Mouse (Mus musculus): Measurements from ENCODE around the gene Elovl5. TPM values are rescaled to one million over a fixed set of nuclear protein-coding genes. Genes with fewer than 3 reads are reported as not detected.

Elovl5 gene
- total RNA-seq, 4 experiments from 2014 or later, result 66.5 to 83.2 (median 75.9) TPM

DNA sequence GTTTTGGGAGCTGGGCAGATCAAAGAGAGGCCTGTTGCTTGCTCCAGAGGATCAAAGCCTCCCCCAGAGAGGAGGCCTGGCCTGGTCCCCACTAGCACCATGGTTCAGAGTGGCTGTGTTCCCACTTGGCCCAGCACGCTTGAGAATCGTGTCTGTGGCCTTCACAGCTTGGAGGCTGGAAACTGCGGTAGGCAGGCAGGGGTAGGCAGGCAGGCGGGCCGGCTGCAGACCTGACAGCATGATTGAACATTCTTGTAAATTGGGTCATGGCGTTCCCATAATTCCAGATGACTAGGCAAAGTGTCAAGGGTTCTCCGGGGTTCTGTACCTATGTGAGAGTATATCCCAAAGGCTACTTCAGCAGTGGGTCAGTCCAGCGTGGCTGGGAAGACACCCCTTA lies 35.9 kb downstream of the Elovl5 start:
- DNase-seq (ENCODE audit: low spot score in 2 of 2), result no peak

DNA sequence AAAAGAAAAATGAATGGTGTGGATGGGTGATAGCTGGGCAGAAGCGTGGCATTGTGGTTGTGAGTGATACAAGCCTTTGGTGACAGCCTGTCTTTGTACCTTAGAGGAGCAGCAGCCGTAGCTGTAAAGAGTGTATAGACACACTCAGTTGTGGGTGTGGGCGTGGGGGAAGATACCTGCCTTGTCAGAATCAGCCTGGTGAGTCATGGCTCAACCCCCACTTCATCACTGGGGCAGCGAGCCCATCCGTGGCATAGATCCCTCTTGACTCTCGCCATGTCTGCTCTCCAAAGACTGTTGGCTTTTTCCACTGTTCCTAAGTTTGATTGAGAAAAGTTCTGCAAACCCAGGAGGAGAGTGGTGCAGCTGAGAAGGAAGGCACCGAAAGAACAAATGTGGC lies 37.3 kb downstream of the Elovl5 start:
- DNase-seq (ENCODE audit: low spot score in 2 of 2), result no peak

DNA sequence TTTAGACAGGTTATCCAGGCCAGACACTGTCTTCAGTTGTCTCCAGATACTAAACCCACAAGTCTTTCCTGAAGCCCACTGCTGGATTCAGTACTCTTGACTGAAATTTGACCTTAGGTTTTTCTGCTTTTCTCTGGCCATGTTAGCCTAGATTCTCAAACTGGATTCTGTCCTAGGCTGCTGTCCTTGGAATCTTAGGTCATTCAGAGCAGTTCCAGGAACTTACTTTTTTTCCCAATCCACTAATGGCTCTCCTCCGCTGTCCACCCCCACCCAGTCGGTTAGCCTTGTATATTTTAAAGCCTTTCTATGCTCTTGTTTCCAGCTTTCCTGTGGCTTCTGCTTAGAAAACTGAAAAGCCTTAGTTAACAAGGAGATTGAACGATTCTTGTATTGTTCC lies 37.8 kb downstream of the Elovl5 start:
- no peak for DNase-seq (ENCODE audit: low spot score in 2 of 2)

DNA sequence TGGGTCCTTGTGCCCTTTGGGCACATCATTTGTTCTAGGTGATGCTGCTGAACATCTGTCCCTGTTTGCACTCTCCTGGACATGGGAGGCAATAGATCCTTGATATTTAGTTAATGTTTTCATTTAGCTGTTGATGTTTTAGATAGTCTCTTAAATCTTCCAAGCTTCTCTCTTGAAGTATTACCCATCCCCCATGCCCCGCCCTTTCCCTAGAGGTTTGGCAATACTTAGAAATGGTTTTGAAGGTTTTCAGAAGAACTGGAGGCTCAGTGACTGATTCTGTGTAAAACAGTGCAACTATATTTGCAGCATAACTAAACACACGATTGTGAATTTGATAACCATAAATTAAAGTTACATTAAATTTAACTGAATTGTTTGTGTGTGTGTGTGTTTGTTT lies 38.3 kb downstream of the Elovl5 start:
- DNase-seq (ENCODE audit: low spot score in 2 of 2), result no peak

DNA sequence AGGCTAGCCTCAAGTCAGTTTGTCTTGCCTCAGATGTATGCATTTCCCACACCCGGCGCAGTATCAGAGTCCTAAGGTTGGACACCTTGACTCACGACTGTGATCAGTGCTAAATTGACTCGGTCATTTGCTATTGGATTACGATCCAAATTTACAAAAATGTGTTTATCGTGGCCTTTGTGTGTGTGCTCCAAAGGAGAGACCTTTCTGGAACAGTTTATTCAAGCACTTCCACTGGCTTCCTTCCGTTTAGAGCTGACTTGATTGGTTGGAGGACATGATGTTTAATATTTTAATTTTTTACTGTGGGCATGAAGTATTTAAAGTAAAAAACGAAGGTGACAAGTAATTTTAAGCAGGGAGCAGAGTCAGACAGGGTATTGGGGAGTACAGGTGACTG lies 38.8 kb downstream of the Elovl5 start:
- no peak for DNase-seq (ENCODE audit: low spot score in 2 of 2)

DNA sequence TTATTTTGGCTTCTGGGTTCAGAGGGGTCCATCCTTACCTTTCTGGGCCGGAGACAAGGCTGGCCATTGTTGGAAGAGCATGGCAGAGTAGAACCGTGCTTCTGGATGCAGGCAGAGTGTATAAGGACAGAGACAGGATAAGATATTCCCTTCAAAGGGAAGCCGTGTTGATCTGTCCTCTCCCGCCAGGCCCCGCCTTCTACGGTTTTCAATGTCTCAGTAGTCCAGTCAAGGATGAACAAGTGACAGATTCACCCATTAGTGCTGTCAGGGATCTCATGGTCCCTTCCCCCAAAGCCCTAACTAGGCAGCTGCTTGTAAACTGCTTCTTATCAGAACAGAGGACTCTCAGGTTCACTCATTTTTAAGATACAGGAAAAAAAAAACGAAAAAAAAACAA lies 41.2 kb downstream of the Elovl5 start:
- DNase-seq (ENCODE audit: low spot score in 2 of 2), result no peak

DNA sequence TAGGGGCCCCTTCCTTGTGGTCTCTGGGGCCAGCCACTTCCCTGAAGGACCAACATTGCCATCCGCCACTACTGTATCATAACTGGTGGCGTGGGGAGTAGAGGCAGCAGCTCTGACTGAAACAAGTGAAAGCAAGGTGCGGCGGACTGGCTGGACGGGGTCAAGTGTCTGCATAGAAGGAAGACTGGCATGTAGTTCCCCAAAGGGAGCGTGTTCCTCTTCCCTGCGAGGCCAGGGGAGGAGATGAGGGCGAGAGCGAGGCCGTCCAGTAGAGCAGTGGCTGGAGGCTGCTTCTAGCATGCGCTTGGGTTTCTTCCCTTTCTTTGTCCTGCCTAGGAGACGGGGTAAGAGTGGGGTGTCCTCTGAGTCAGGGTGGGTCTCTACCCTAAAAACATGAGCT lies 42.6 kb downstream of the Elovl5 start:
- no peak for DNase-seq (ENCODE audit: low spot score in 2 of 2)

DNA sequence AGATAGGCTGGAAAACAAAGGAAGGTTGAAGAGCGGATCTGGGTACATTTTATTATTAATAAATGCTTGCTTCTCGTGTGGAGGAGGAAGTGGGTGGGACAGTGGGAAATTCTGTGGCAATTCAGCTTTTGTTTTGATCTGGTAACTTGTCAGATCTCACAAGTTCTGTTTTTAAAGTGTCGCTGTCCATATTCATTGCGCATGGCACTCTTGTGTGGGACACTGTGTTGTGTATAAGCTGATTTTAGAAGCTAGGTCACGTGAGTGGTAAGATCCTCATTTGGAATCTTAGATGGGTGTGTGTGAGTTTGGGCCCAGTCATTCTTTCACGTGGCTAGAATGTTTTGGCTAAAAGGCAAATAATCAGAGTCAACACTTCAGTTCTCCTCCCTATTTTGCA lies 44.2 kb downstream of the Elovl5 start:
- DNase-seq (ENCODE audit: low spot score in 2 of 2), result no peak

DNA sequence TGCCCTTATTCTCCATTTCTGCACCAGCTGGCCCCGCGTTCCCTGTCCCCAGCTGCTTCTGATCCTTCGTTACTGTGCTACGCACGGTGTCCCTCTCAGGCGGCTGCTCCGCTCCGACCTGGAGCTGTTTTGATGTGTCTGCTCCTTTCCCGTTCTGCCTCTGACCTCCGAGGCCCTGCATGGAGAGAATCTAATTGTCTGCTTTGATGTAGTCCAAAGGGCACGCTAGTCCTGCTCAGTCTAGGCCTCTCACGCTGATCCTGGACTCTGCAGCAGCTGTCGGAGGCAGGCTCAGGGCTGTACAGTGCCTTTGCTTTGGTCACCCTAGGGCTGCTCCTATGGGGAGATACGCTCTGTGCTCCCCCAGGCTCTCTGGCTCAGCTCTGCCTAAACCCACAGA lies 46.9 kb downstream of the Elovl5 start:
- no peak for DNase-seq (ENCODE audit: low spot score in 2 of 2)

DNA sequence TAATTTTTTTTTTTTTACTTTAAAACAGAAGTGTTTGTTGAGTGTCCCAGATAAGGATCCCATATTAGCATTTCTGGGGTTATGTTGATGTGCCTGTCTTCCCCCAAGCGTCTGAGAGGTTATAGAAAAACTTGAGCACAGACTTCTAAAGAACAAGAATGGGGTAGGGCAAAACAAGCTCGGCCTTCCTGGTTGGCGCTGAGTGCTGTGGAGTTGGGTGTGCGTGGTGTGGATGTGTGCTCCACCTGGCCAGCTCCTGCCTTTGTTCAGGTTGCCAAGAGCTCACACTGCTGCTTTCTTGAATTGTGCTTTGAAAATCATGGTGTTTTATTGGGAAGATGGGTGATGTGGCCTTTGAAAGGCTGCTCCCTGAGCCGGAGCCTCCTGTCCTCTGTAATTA lies 48.1 kb downstream of the Elovl5 start:
- no peak for DNase-seq (ENCODE audit: low spot score in 2 of 2)

DNA sequence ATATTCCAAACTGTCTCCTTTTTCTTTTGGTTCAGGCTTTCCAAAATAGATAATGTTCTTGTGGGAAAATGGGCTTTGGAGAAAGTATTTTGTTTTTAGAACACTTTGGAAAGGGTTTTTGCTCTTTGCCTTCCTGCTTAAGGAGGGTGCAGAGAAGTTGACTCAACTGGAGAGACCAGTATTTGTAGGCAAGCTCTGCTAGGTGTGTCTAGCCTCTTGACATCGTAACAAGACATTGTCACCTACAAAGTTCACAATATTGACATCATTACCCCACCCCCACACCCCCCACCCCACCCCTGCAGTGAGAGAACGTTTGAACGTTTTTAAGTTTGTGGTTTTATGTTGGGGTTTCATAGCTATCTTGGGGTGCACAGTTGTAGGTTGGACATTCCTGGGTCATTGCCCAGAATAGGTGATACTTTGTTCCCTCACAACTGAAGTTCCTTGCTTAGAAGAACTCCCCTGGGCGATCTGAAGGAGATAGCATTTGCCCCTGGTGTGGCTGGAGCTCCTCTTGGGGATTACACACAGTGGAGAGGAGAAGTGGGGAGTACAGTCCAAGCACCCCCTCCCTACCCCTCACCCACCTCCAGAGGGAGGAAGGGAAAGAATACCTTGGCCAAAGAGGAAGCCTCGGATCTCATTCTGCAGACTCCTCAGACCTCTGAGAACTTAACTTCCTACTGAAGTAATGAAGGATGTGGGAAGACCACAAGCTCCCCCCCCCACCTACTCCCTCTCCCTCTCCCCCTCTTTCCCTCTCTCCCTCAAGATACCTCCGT lies 48.8 kb downstream of the Elovl5 start:
- no peak for DNase-seq (ENCODE audit: low spot score in 2 of 2)

DNA sequence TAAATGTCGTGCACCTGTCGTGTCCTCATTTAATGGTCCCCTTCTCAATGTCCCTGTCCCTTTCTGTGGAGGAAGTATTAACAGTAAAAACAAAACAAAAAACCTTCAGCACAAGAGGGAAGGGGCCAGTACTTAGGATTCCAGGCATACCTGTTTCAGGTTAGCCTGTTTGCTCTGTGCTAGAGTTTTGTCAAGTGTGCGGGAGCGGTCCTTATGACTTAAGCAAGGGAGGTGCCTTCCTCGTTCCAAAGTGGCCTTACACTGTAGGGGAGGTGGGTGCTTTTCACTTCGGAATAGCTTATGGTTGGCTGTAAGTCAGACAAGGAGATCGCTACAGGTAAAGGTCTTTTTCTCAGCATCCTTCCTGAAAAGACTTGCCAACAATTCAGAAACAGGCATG lies 49.7 kb downstream of the Elovl5 start:
- no peak for DNase-seq (ENCODE audit: low spot score in 2 of 2)

DNA sequence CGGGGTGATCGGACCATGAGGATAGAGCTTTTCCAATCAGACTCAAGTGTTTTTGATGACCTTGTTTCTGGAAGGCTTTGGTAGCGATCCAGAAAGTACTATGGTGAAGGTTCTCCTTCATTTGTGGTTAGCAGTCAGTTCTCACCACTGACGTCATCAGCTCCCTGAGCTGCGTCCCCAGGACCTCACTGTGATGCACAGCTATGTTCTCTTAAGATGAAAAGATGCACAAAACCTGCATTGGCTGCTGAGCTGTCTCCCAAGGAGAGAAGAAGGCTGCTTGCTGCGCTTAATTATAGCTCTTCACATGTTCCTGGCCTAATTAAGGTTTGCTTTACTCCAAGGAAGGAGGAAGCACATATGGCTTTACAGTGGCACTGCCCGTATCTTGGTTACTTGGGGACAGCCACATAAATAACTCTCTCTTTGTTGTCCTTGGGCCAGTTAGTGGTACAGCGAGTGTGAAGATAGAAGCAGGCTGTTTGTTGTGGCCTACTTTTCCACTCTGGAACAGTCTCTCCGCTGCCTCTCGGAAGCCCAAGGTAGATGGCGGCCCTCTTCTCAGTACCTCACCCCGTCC lies 50.5 kb downstream of the Elovl5 start:
- peak in 1 of 2 experiments; percentile 22 for DNase-seq (ENCODE audit: low spot score in 2 of 2)

DNA sequence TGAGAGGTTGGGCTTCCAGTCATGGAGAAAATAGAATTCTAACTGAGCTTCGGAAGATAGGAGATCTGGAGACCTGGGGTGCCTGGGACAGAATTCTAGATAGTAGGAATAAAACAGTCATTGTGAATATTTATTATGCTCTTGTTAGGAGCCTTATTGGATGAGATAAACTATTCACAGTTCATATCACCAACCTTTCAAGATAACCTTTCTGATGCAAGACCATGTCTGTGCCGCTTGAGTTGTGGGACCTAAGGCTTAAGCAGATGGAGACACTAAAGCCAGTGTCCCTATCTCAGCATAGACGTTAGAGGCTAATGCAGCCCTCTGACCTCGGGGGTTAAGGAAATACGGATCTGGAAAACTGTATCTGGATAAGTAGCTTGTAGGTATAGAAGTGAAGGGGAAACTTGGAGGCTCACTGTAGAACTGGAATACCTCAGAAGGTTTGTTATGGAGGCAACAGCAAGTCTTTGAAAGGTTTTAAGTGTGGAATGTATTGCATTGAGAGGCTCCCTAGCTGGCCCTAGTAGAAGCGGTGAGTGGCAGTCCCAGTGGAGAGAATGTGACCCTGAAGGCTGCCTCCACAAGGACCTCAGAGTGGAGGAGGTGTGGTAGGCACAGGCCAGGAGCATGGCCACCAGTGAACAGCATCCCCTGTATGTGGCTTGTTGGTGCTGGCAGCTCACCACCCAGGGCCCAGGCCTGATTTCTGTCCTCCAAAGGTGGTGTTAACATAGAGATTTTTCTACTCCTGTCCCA lies 52.2 kb downstream of the Elovl5 start:
- DNase-seq (ENCODE audit: low spot score in 2 of 2), result no peak

DNA sequence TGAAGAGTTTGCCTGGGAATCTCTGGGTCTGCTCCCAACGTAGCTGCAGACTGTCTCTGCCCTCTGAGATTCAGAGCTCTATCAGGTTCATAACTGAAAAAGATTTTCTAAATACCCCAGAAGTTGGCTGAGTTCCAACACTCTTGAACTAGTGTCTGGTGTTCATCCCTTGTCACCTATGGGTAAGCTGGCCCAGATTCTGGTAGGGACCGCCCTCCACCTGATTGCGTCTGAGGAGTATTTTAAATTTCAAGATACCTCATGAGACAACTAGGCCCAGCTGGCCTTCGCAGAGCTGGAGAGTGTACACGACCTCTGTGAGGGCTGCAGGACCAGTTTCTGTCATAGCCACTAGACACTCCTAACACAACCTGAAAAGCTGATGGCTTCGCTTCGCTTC lies 61.8 kb downstream of the Elovl5 start:
- DNase-seq (ENCODE audit: low spot score in 2 of 2), result no peak

DNA sequence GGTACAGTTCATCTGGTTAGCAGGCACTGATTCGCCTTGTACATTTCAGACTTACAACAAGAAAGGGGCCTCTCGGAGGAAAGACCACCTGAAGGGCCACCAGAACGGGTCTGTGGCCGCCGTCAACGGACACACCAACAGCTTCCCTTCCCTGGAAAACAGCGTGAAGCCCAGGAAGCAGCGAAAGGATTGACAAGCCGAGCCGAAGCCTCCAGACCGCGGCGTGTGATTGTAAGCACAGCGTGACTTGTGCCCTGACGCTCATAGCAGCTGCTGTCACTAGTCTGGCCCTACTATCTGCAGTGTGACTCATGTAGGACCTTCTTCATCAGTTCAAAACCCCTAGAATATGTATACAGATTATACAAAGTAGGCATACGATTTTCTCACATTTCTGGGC lies 65.5 kb downstream of the Elovl5 start:
- DNase-seq (ENCODE audit: low spot score in 2 of 2), result no peak

DNA sequence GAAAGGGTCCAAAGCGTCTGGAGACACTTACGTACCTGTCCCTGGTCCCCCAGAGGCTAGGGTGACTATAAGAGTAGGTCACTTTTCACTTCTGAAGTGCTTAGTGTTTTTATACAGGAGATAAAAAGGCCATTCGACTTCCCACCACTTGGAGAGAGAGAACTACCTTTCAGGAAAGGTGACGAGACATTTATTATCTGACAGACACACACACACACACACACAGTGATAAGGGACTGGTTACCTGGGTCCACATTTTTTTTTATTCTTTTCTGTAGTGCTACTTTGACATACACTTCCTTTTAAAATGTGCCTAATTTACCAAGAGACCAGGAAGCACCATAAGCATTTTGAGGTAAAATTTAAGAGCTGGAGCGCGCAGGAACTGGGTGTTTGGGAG lies 66.4 kb downstream of the Elovl5 start:
- no peak for DNase-seq (ENCODE audit: low spot score in 2 of 2)

DNA sequence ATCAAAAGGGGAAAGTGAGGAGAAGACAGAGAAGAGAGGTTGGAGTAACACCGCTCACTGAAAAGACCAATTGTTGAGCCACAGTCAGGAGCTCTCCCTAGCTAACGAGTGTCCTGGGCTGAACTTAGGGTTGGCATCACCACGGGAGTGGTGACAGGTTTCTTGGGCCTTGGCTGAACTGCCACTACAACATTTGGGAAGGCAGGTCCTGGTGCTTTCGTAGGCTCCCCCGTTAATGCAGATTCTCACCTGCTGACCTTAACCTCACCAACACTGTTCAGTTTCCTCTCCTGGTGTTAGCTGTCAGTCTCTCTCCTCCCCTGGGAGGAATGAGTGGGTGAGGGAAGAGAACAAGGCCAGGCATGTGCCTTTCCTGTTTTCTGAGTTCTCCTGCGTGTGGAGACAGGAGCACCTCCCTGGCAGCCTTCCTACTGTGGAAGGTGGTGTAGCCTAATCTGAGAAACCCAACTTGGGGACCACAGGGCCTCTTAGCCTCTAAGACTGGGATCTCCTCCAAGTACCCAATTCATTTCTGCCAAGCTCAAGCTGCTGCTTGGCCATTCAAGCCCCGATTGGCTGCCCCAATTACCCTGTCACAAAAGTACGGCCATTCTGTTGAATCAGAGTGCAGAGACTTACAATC lies 69.1 kb downstream of the Elovl5 start:
- peak in 1 of 2 experiments; percentile 21 for DNase-seq (ENCODE audit: low spot score in 2 of 2)

DNA sequence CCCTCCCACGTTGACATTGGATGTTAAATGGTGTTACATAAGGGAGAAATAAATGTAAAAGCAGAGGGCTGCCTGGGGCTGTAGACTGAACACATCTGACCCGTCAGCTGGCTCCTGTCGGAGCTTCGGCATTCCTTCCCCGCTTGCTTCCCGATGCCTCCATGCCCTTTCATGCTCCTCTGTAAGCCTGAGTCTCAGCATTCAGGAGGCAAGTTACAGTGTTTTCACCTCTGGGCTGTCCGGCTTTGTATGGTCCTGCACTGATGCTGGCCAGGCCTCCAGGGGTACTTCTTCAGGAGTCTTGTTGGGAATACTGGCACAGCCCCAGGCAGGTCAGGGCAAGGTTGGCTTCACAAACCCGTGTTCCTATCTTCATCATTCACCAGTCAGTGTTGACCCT lies 72.5 kb downstream of the Elovl5 start:
- DNase-seq (ENCODE audit: low spot score in 2 of 2), result no peak

DNA sequence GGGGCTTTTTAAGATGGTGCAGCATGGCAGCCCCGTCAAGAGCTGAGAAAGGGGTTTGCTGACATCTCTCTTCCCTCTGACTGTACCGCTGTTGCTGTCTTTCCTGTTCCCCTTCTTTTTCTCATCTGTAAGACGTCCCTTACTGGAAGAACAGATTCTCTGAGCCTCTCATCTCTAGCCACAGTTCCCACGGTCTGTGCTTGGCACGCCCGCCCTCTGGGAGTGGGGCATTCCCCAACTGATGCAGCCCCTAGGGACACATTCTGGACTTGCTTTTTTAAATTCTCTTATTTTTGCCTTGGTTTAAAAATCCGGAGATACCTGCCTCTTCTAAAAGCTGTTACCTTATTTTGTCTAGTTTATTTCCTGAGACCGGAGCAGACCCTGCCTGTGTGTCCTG lies 73.1 kb downstream of the Elovl5 start:
- DNase-seq (ENCODE audit: low spot score in 2 of 2), result no peak

DNA sequence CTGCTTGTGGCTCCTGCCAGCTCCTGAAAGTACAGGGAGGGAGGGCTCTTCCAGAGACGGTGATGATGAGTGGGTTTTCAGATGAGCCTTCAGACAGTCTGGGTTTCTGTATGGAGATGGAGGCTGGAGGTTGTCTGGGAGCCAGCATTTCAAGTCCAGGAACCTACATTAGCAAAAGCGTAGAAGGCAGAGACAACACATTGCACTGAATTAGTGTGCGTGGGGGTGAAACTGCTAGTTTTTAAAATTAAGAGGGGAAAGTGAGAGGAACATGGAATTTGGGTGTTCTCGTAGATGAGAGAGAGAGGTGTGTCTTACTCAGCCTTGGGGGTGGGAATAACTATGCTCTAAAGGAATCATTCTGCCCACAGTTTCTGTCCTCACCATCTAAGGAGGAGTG lies 74.5 kb downstream of the Elovl5 start:
- no peak for DNase-seq (ENCODE audit: low spot score in 2 of 2)

DNA sequence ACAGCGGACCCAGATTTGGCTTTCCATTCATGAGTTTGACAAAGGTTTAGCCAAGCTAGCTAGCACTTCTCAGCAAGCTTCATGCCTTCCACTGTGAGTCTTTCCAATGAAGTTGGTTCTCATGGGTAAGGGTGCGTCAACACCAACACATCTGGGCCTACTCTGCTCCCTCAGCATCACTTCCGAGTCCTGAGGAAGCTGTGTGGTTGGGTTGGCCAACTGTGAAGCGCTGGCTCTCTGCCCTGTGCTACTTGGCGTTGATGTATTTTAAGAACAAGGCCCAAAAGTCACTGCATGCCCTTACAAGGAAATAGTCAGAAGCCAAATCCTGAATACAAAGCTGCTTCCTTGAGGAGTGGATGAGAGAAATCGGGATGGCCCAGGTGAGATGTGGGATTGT lies 75.1 kb downstream of the Elovl5 start:
- no peak for DNase-seq (ENCODE audit: low spot score in 2 of 2)

All from layer of hippocampus, adult 8-10 months (tissue).